Mouse (Mus musculus) lung, postnatal 10 days (tissue): ENCODE measurements around the gene Capn7.

ENCODE experiments used
- DNase-seq: peaks from one replicate; pipeline ENCODE4 v3.0.0; 2021

Gene Capn7

DNA sequence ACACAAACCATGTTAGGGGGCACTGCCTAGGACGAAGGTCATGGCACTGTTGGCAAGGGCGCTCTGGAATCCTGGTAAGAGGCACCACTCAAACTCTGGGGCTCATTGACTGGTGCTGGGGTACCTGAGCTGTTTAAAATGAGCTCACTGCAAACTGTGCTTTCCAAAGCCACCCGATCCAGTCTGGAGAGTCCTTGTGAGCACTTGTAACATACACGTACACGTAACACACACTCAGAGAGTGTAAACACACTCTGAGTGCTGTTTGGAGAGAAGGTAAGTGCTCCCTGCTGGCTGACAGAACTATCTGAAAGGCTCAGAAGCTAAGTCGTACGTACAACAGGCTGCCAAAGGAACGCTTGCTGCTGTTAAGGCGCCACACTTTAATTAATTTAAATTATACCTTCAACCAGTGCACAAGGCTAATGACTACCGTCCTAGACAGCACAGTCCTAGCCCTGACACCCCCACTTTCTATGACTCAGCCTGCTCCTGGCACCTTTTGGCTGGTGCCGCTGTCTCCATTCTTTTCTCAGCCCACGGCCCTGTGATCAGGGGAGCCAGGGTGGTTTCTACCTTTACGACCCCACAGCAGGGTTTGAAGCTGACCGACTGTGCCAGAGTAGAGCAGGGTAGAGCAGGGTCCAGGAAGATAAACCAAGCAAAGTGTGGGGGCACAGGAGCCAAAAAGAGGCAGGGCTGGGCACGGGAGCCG is 80.6 kb downstream of the Capn7 start:
- DNase-seq: peak; percentile 51

DNA sequence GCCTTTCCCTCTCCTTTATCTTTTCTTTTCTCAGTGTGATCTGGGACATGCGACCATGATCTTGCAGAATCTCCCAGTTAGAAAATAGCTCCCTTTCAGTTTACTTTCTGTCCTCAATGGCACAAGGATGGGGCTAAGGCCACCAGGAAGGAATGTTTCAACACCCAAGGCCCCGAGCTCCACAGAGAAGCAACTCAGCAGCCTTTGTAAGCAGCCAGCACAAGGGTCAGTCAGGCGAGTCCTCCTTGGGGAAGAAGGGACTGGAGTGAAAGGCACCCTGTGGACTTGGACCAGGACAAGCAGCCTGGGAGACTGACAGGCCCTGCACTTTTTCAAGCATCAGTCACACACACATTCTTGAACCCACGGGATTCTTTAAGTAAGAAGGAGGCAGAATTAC is 82.8 kb downstream of the Capn7 start:
- DNase-seq: no peak

DNA sequence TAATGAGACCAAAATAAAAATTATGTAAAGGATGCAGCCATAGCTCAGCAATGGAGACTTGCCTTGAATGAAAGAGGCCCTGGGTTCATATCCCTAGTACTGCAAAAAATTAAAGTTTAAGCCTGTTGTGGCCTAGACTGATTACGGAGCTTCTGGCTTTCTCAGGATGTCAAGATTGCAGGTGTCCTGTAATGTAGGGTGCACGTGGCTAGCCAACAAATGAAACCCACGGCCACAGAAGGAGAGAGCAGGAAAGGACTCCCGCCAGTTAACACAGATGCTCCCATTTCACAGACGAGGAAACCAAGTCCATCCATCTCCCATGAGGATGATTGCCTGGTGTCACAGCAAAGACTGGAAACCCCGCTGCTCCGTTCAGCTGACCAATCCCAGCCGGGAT is 83.7 kb downstream of the Capn7 start:
- no peak for DNase-seq

GRCm38 (mm10) chr14:31420562-31420961 is 84.1 kb downstream of the Capn7 start:
- no peak for DNase-seq

- no peak for DNase-seq
These were observed 84.5 kb downstream of the Capn7 start for GRCm38 (mm10) chr14:31420985-31421384.
